Mouse (Mus musculus) forebrain, embryonic 11.5 days (tissue): ENCODE data around the gene Ap1b1. TPM values are rescaled to one million over a fixed set of nuclear protein-coding genes. Genes with fewer than 3 reads are reported as not detected.

Experiments
- ATAC-seq: fragments of 200-750 bp; cut with Nextera tagmentation; replicated peaks from 2 replicates; pipeline ENCODE4 v1.8.0; 2017; ENCODE audit warnings: moderate TSS enrichment; ENCODE audit not compliant: low FRiP score
- DNase-seq: peaks from one replicate; pipeline ENCODE4 v3.0.0-alpha.2; 2017; ENCODE audit warnings: low spot score
- H3K27ac ChIP-seq: fragments of 300-500 bp; sonication (generic); 2 replicates; pipeline ENCODE4 v1.5.1; 2014; ENCODE audit warnings: low read depth, low read length
- H3K27me3 ChIP-seq: fragments of 300-500 bp; sonication (generic); 2 replicates; pipeline ENCODE4 v1.6.1; 2014; ENCODE audit warnings: mild to moderate bottlenecking, low read length, mixed read lengths; ENCODE audit not compliant: control insufficient read depth, insufficient read depth
- H3K36me3 ChIP-seq: fragments of 300-500 bp; sonication (generic); 2 replicates; pipeline ENCODE4 v1.6.1; 2014; ENCODE audit warnings: mild to moderate bottlenecking, low read length, moderate library complexity, mixed read lengths; ENCODE audit not compliant: control insufficient read depth, insufficient read depth
- H3K4me1 ChIP-seq: fragments of 300-500 bp; sonication (generic); replicated peaks from 2 replicates; pipeline ENCODE4 v1.6.1; 2014; ENCODE audit warnings: low read length, mixed read lengths; ENCODE audit not compliant: control insufficient read depth, insufficient read depth
- H3K4me2 ChIP-seq: fragments of 300-500 bp; sonication (generic); 2 replicates; pipeline ENCODE4 v1.6.1; 2014; ENCODE audit warnings: low read depth, mild to moderate bottlenecking, low read length, moderate library complexity, mixed read lengths; ENCODE audit not compliant: severe bottlenecking
- H3K4me3 ChIP-seq: fragments of 300-500 bp; sonication (generic); 2 replicates; pipeline ENCODE4 v1.5.1; 2014; ENCODE audit warnings: low read depth, low read length
- H3K9ac ChIP-seq: fragments of 300-500 bp; sonication (generic); 2 replicates; pipeline ENCODE4 v1.6.1; 2014; ENCODE audit warnings: low read length
- H3K9me3 ChIP-seq: fragments of 300-500 bp; sonication (generic); 2 replicates; pipeline ENCODE4 v1.6.1; 2016; ENCODE audit warnings: low read length, mixed read lengths; ENCODE audit not compliant: control insufficient read depth
- whole genome bisulfite sequencing: fragments of 180-500 bp; shearing (Covaris S2); extraction: QIAGEN DNeasy Blood & Tissue Kit; methylation state at CpG from one replicate; pipeline ENCODE4 v1.1.7; 2014; 5-methylcytosine and 5-hydroxymethylcytosine counted together
- polyA plus RNA-seq: library from polyadenylated mRNA; unstranded; fragments of >200 nt; fragmentation: Nextera tagmentation; extraction: Ambion mirVana; gene quantifications from 2 replicates; pipeline ENCODE4 v1.2.1, GENCODE M21; 2014

The Ap1b1 gene
- polyA plus RNA-seq: 59.2 and 66.4 TPM in 2 replicates

DNA sequence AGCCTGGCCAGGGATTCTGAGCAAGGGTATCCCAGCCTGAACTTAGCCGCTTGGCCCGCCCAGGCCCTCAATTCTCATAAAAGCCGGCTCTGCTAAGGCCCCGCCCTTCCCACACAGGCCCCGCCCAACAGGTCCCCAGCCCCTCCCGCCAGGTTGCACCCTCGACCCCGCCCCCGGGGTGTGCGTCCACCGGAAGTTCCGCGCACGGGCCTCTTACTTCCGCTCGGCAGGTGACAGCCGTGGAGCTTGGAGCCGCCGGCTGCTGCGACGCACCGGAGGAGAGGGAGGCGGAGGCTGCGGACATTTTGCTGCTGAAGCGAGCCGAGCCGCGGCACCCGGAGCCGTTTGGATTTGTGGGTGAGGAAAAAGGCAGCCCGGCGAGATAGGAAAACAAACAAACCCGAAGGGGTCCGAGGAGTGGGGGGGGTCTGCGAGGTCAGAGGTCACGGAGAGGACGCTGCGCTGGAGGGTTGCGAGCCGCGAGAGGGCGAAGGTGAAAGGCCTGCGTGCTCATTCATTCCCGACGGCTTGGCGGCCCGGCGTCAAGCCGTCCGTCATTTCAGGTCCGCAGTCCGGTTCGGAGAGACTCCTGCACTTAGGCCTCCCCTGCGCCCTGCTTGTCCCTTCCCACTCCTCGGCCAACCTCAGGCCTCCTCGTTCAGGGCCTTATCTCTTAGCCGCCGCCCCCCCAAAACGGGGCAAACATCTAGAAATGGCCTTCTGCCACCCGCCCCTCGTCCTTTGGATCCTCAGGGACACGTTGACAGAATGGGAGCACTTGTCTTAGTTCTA is at the start of gene Ap1b1:
Ap1b1 (plus strand) TSS at position 130 of the 792 bp plus-strand sequence.
- 1% methylated on average over 56 of the region's 62 CpGs for WGBS
- DNase-seq: peak; percentile 97
- ATAC-seq: peak; percentile 93
- peak within 1 kb of the TSS; percentile 18; the same call in 1 of the 2 replicates for H3K27ac ChIP-seq
- no peaks in the 10 kb centered on the region; the same call in 1 of the 2 replicates for H3K36me3 ChIP-seq
- peak within 1 kb of the TSS; percentile 68 for H3K9ac ChIP-seq
- peak within 1 kb of the TSS; percentile 95 for H3K4me2 ChIP-seq
- H3K27me3 ChIP-seq: no peaks in the 10 kb centered on the region
- H3K4me1 ChIP-seq: peaks cover 7% of the 10 kb centered on the region; the same call in 1 of the 2 replicates
- H3K4me3 ChIP-seq: peak within 1 kb of the TSS; percentile 71
- no peaks in the 10 kb centered on the region for H3K9me3 ChIP-seq

DNA sequence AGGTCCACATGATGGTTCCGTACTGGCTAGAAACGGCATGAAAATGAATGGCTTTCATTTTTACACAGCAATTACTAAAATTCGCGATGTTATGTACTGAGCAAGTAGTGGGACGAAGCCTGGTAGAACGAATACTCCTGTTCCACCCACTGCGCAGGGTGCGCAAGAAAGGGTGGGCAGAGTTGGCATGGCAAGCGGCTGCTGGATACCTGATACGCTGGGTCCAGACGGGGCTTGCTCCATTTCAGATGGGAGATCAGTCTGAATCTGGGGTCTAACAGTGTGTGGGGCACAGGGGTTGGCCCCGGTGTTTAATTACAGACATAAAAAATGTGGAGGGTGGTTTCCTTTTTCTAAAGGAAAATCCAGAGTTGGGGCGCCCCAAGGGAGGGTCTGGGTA is 40.1 kb upstream of the Ap1b1 start:
- DNase-seq (no peak), ATAC-seq (no peak)
- no peak overlapping the region for H3K9ac ChIP-seq
- no peaks in the 10 kb centered on the region for H3K36me3 ChIP-seq
- peak overlapping the region; percentile 47; the same call in 1 of the 2 replicates for H3K4me3 ChIP-seq
- peak overlapping the region; percentile 73 for H3K4me2 ChIP-seq
- peaks cover 9% of the 10 kb centered on the region; the same call in 1 of the 2 replicates for H3K4me1 ChIP-seq
- peaks cover 57% of the 10 kb centered on the region for H3K27me3 ChIP-seq
- no peaks in the 10 kb centered on the region for H3K9me3 ChIP-seq
- no peak overlapping the region for H3K27ac ChIP-seq
- 45% methylated on average over 13 of the region's 13 CpGs for WGBS

DNA sequence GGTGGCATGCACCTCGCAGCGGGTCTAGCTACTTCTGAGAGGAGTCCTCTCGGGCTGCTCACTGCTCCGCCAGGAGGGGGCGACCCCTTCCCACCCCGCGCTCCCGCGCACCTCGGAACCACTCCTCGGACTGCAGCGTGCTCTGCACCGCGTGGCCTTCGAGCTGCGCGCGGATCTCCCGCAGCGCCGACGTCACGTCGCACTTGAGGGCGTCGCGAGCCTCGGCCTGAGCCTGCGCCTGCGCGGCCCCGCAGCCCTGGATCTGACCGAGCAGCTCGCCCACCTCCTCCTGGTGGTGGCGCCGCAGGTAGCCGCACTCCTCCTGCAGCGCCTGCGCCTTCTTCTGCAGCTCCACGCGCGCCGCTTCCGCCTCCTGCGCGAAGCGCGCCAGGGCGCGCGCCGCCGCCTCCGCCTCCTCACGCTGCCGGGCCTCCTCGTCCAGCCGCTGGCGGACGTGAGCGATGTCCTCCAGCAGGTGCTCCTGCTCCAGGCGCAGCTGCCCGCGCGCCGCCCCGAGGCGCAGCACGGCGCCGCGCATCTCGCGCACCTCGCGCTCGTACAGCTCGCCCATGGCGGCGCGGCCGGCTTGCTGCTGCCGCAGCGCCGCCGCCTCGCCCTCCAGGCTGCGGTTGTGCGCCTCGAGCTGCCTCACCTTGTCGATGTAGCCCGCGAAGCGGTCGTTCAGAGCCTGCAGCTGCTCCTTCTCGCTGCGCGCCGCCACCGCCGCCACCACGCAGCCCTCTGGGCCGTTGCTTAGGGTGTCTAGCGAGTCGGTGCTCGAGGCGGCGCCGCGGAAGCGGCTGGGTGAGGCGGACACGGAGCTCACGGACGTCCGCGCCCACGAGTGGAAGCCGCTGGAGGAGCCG is 39.4 kb upstream of the Ap1b1 start:
- WGBS: under 1% methylated on average over 112 of the region's 120 CpGs
- Histone ChIP-seq H3K4me3 (peak overlapping the region; percentile 47), H3K4me1 (peaks cover 9% of the 10 kb centered on the region; the same call in 1 of the 2 replicates), H3K27me3 (peaks cover 63% of the 10 kb centered on the region), H3K27ac (no peak overlapping the region; the same call in 1 of the 2 replicates), H3K4me2 (peak overlapping the region; percentile 73), H3K9me3 (no peaks in the 10 kb centered on the region), H3K9ac (peak overlapping the region; percentile 27; the same call in 1 of the 2 replicates), H3K36me3 (no peaks in the 10 kb centered on the region)
- ATAC-seq: peak; percentile 78
- DNase-seq: peak; percentile 77

DNA sequence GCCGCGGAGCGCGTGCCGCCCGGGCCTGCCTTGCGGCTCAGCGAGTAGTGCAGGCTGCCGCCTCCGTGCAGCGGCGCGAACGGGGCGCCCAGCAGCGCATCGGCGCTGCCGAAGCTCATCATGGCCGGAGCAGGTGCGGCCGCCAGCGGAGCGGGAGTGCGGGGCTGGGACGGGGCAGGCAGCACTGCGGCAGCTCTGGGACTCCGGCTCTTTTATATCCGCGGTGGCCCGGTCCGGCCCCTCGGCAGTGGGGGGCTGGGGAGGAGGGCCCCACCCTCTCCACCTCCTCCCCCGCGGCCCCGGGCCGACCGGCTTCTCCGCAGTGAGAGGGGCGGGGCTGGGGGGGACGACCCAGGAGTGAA is 38.8 kb upstream of the Ap1b1 start, which contains the start of gene Nefh:
Nefh (minus strand) TSS at position 252 of the 362 bp plus-strand sequence.
- WGBS: under 1% methylated on average over 37 of the region's 41 CpGs
- Histone ChIP-seq H3K9me3 (no peaks in the 10 kb centered on the region), H3K27me3 (peaks cover 66% of the 10 kb centered on the region), H3K4me1 (peaks cover 9% of the 10 kb centered on the region; the same call in 1 of the 2 replicates), H3K4me2 (peak within 1 kb of the TSS; percentile 73), H3K9ac (peak within 1 kb of the TSS; percentile 27; the same call in 1 of the 2 replicates), H3K27ac (no peak within 1 kb of the TSS; the same call in 1 of the 2 replicates), H3K4me3 (peak within 1 kb of the TSS; percentile 47), H3K36me3 (no peaks in the 10 kb centered on the region)
- peak; percentile 34 for ATAC-seq
- DNase-seq: no peak

DNA sequence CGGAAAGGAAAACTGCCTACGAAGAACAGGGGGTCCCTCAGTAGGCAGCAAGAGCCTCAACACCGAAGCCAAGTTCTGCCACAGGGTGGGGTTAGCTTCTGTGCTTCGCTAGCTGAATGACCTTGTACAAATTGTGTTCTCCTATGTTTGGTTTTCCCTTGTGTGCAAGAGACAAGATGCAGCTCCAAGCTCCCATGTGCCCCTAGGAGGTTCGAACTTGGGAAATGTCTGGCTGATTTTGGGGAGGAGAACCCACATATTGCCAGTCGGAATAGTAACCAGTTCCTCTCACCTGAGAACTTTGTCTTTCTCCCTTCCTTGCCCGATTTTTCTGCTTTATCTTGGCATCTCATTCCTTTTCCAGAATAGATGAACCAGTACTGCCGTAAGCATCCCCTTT is 37.8 kb upstream of the Ap1b1 start:
- Histone ChIP-seq H3K9me3 (no peaks in the 10 kb centered on the region), H3K36me3 (no peaks in the 10 kb centered on the region), H3K4me1 (peaks cover 9% of the 10 kb centered on the region; the same call in 1 of the 2 replicates), H3K9ac (no peak overlapping the region), H3K4me2 (no peak overlapping the region), H3K4me3 (no peak overlapping the region), H3K27me3 (peaks cover 73% of the 10 kb centered on the region), H3K27ac (no peak overlapping the region)
- ATAC-seq: no peak
- DNase-seq: no peak
- WGBS: 32% methylated on average over 8 of the region's 8 CpGs

DNA sequence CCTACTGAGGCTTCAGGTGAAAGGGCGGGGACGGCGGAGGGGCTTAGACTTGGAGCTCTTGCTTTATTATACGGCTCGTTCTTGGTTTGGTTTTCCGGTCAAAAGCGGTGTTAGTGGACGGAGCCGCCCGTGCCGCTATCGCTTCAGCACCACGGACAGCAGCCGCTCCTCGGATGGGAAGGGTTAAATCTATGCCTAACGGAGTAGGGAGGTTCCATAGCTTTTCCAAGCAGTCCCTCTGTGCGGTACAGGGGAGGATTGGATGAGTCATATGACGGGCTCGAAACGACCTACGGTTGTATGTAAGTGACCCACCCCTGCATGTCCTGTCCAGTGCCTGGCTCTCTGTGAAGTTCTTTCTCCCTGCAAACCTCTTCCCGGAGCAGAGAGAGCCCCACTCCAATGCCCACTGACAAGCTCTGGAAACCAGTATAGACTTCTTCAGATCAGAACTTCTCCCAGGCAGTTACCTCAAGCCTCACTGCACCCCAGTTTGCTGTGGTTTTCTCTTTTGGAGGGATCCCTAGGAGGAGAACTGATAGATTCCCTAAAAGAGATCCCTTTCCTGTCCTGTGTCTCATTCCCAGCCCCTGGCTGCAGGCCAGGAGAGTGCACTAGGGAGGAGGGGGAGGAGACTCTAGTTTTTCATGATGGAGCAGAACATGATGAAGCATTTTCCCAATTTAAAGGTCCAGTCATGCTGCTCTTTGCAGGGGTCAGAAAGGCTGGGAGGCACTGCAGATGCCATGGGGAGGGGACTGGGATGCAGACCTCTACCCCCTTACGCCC is 37.2 kb upstream of the Ap1b1 start:
- WGBS: 5% methylated on average over 23 of the region's 23 CpGs
- peak; percentile 89 for DNase-seq
- Histone ChIP-seq H3K27me3 (peaks cover 73% of the 10 kb centered on the region), H3K9me3 (no peaks in the 10 kb centered on the region), H3K36me3 (no peaks in the 10 kb centered on the region), H3K4me2 (no peak overlapping the region), H3K27ac (no peak overlapping the region), H3K9ac (no peak overlapping the region), H3K4me3 (no peak overlapping the region), H3K4me1 (peaks cover 9% of the 10 kb centered on the region; the same call in 1 of the 2 replicates)
- ATAC-seq: no peak

DNA sequence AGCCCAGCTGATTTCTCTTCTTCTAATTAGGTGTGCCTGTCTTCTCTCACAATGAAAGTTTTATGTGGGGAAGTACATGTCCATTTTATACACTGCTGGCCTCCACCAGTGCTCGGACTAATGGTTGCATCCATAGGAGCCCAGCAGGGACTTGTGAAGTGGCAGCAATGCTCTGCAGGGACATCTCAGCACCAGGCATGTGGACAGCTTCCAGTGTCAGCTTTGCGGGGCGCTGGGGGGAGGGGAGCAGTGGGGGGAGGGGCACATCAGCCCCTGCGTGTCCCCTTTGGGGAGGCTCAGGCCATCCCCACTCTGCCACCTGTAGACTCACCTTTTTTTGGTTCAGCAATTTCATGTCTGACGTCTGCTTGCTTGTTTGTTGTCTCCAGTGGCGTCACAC is 33.2 kb upstream of the Ap1b1 start:
- WGBS: 3% methylated on average over 6 of the region's 6 CpGs
- DNase-seq: no peak
- no peaks in the 10 kb centered on the region for H3K9me3 ChIP-seq
- no peak for ATAC-seq
- H3K9ac ChIP-seq: no peak overlapping the region
- no peaks in the 10 kb centered on the region for H3K36me3 ChIP-seq
- H3K4me1 ChIP-seq: peaks cover 2% of the 10 kb centered on the region; the same call in 1 of the 2 replicates
- H3K4me2 ChIP-seq: 0 out of 2 replicates have a peak overlapping the region, but pooled peaks have one; percentile 3
- H3K27ac ChIP-seq: no peak overlapping the region
- peaks cover 42% of the 10 kb centered on the region for H3K27me3 ChIP-seq
- H3K4me3 ChIP-seq: no peak overlapping the region
